Mouse (Mus musculus) right cerebral cortex, postnatal 25 days (tissue): Measurements from ENCODE around the gene Skiv2l.
"Not testable (repeated sequence)": the region's sequence is repeated elsewhere in the genome, so short reads cannot be mapped to it uniquely, and the experiment has no call there.

Experiments used
- DNase-seq: peaks from one replicate; pipeline ENCODE4 v3.0.0; 2022

The Skiv2l gene

GRCm38 (mm10) chr17:34874321-34874720 is 24.3 kb upstream of the Skiv2l start:
- DNase-seq: no peak

GRCm38 (mm10) chr17:34865981-34866380 is 16.0 kb upstream of the Skiv2l start:
- DNase-seq: no peak

- no peak for DNase-seq
Observed at GRCm38 (mm10) chr17:34862416-34863081, 12.5 kb upstream of the Skiv2l start, which contains the start of gene Cfb. Cfb (minus strand) TSS chr17:34862518.

- DNase-seq: no peak
Observed at GRCm38 (mm10) chr17:34861704-34862415, 11.8 kb upstream of the Skiv2l start.

DNA sequence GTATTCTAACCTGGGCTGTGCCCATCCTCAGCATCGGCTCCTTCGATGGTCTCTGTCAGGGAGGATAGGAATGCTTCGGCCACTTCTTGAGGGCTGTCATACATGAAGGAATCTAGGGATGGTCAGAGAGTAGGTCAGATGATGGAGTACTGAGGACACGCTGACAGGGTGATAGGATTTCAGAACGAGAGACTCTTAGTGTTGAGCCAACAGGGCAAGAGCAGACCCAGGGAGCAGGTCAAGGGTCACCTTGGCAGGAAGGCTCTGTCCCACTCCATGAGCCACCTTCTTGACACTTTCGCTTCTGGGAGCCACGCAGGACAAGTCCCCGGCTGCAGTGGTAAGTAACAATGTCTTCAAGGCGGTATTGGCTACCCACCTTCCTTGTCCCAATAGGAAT is 10.5 kb upstream of the Skiv2l start:
- DNase-seq: no peak

DNA sequence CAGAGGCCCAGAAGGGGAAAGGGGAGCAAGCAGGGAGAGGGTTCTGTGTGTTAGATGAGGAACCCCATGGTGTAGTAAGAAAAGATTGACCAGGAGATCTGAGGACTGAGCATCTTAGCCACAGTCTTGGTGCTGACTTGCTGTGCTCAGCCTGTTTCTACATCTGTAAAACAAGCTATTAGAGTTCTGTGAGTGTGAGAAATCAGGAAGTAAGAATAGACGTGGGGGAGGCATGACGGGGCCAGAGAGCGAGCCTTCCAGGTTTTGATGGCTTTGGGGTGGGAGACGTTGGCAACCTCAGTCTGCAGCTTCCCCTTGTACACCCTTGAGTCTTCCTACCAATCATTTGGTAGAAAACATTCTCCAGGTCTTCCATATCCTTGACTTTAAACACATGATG is 8.7 kb upstream of the Skiv2l start:
- DNase-seq: no peak

- no peak for DNase-seq
Observed at GRCm38 (mm10) chr17:34855825-34856224, 5.8 kb upstream of the Skiv2l start.

DNA sequence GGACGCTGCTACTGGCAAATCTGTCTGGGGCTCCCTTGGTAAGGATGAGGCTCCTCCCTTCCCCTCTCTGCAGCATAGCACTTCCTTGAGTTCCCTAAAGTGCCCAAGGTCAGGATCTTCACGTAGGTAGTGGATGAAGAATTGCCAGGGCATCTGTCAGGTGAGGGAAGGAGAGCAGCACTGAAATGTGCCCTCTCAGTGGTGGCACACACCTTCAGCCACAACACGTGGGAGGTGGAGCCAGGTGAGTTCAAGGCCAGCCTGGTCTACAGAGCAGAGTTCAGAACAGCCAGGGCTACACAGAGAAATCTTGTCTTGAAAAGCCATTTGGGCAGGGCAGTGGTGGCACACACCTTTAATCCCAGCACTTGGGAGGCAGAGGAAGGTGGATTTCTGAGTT is 4.8 kb upstream of the Skiv2l start:
- DNase-seq: no peak

DNA sequence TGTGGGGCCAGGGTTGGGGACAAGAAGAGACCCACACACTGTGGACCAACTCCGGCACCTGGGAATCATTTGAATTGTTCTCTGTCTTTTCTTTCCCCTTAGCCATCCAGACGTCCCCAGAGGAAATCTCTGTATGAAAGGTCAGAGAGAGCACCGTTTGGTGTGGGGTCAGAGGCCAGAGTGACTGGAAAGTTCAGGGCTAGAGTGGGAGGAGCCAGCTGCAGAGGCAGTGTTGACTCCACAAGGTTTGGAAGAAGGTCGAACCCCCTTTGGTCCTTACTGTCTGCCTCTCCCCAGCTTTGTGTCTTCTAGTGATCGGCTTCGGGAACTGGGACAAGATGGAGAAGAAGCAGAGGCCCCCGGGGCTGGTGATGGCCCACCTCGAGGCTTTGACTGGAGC is 3.5 kb upstream of the Skiv2l start:
- DNase-seq: no peak

- no peak for DNase-seq
Observed at GRCm38 (mm10) chr17:34850517-34851125, 611 bp upstream of the Skiv2l start.

- DNase-seq: no peak
Observed at GRCm38 (mm10) chr17:34847615-34848014, 2.4 kb downstream of the Skiv2l start.

DNA sequence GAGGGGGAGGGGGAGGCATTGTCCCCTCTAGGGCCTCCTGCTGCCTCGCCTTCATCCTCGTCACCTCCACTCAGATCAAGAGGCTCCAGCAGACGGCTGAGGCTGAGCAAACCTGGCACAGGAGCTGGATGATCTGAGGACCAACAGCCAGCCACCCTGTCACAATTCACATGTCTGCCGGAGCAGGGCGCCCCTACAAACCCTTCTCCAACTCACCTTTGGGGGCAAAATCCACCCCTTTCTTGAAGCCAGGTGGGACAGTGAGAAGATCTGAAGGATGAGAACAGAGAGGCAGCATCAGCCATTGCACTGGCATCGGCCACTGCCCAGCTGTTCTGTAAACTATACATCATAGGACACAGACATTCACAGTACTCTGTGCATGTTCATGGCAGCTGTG is 2.8 kb downstream of the Skiv2l start:
- no peak for DNase-seq

GRCm38 (mm10) chr17:34844884-34845283 is 5.1 kb downstream of the Skiv2l start:
- no peak for DNase-seq

DNA sequence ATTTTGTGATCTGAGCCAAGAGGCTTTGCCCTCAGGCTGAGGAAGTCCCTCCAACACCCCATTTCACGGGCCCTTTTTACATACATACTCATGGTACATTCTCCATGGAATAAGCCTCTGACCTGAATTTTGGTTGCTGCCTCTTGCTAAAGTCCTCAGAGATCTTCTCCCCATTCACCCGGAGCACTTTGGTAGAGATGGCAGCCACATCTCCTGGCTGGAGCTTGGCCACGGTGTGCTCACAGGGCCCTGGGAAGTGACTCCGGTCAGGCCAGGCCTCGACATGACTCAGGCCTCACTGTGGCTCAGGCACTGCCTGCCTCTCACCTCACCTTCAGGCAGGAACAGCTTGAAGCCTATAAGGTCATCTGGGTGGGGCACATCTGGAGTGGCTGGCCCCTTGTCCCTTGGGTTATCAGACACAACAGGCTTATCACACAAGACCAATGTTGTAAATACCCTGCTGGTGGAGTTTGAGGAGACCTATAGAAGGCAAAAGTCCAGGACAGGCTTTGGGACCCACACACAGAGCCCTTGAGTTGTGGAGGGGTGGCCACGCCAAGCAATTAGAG is 9.2 kb downstream of the Skiv2l start:
- no peak for DNase-seq

DNA sequence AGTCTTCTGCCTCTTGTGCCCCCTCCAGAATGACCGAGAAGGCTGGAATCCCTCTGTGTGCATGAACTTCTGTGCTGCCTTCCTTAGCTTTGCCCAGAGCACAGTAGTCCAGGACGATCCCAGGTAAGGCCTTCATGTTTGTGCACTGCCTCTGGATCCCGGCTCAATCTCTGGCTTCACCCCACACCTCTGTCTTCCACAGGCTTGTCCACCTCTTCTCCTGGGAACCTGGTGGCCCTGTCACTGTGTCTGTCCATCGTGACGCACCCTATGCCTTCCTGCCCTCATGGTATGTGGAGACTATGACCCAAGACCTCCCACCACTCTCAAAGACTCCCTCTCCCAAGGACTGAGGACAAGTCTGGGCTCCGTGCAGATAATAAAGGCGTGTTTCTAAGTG is 11.2 kb downstream of the Skiv2l start:
- no peak for DNase-seq

GRCm38 (mm10) chr17:34837464-34838324 is 12.3 kb downstream of the Skiv2l start:
- no peak for DNase-seq

- DNase-seq: peak; percentile 98
Observed at GRCm38 (mm10) chr17:34836856-34837221, 13.2 kb downstream of the Skiv2l start, which contains the start of the genes Stk19 and Dxo. Stk19 (minus strand) TSS chr17:34836945. Dxo (plus strand) TSS chr17:34837019.

- DNase-seq: no peak
Observed at GRCm38 (mm10) chr17:34836155-34836855, 13.7 kb downstream of the Skiv2l start.

GRCm38 (mm10) chr17:34830776-34831175 is 19.2 kb downstream of the Skiv2l start:
- not testable (repeated sequence) for DNase-seq

GRCm38 (mm10) chr17:34814818-34815370 is 35.1 kb downstream of the Skiv2l start:
- DNase-seq: no peak

DNA sequence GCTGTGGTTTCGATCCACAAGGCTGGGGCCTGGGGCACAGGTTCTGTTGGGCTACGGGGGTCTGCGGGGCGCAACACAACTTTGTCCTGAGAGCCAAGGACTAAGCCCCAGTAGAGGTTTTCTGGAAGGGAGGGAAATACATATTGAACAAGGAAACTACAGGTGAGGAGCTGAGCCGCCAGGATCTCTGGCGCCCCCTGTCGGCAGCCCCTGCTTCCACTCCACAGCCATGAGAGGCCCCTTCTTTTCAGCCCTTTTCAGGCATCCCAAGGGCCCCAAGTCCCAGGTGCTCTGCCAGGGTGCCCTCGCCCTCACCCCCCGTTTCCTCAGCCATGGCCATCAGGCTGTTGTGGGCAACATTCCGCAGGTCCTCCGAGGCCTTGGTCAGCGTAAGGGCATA is 36.3 kb downstream of the Skiv2l start:
- DNase-seq: peak; percentile 26

DNA sequence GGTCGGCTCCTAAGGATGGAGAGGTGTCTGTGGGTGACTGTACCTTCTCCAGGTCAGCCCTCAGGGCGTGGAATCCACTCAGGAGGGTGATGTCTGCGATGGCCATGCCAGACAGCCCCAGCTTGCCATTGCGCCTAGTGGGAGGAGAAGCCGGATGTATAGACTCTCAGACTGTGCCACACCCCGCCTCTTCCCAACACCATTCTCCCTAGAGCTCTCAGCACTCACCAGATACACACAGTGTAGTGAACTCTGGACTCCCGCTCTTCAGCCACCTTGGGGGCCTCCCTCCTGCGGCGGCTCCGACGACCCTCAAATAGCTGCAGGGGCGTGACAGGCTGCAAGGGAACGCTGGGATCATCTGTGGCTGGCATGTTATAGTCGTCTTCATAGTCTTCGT is 38.7 kb downstream of the Skiv2l start:
- DNase-seq: no peak
